Mouse (Mus musculus) hindbrain, embryonic 15.5 days (tissue): ENCODE results near the gene Snx20. TPM values are rescaled to one million over a fixed set of nuclear protein-coding genes. Genes with fewer than 3 reads are reported as not detected.

ENCODE experiments used
- ATAC-seq: fragments of 200-750 bp; cut with Nextera tagmentation; 2 replicates; pipeline ENCODE4 v1.8.0; 2017; ENCODE audit warnings: low read depth, moderate number of reproducible peaks, moderate TSS enrichment; ENCODE audit not compliant: low FRiP score
- H3K27ac ChIP-seq: fragments of 300-500 bp; sonication (generic); replicated peaks from 2 replicates; pipeline ENCODE4 v1.5.1; 2015; ENCODE audit warnings: mild to moderate bottlenecking, inconsistent platforms
- H3K27me3 ChIP-seq: fragments of 300-500 bp; sonication (generic); 2 replicates; pipeline ENCODE4 v1.6.1; 2015; ENCODE audit warnings: control low read depth, inconsistent platforms
- H3K36me3 ChIP-seq: fragments of 300-500 bp; sonication (generic); 2 replicates; pipeline ENCODE4 v1.6.1; 2015; ENCODE audit warnings: control low read depth, inconsistent platforms
- H3K4me1 ChIP-seq: fragments of 300-500 bp; sonication (generic); replicated peaks from 2 replicates; pipeline ENCODE4 v1.6.1; 2015; ENCODE audit warnings: control low read depth, inconsistent platforms
- H3K4me2 ChIP-seq: fragments of 300-500 bp; sonication (generic); 2 replicates; pipeline ENCODE4 v1.6.1; 2015; ENCODE audit warnings: moderate library complexity, mild to moderate bottlenecking, inconsistent platforms
- H3K4me3 ChIP-seq: fragments of 300-500 bp; sonication (generic); 2 replicates; pipeline ENCODE4 v1.5.1; 2015; ENCODE audit warnings: mild to moderate bottlenecking, inconsistent platforms
- H3K9ac ChIP-seq: fragments of 300-500 bp; sonication (generic); 2 replicates; pipeline ENCODE4 v1.6.1; 2015; ENCODE audit warnings: inconsistent platforms
- H3K9me3 ChIP-seq: fragments of 300-500 bp; sonication (generic); 2 replicates; pipeline ENCODE4 v1.6.1; 2016; ENCODE audit warnings: control low read depth, inconsistent platforms
- WGBS: fragments of 180-500 bp; shearing (Covaris S2); methylation state at CpG from one replicate; pipeline ENCODE4 v1.1.7; 2015; 5-methylcytosine and 5-hydroxymethylcytosine counted together
- polyA plus RNA-seq: library from polyadenylated mRNA; unstranded; fragments of >200 nt; fragmentation: Nextera tagmentation; extraction: Ambion mirVana; gene quantifications from 2 replicates; pipeline ENCODE4 v1.2.1, GENCODE M21; 2015

The Snx20 gene
- polyA plus RNA-seq, 1 experiment from 2014 or later = 1.6 TPM

- H3K4me2 ChIP-seq = no peak overlapping the region
Observed at GRCm38 (mm10) chr8:88620931-88621330, 15.0 kb downstream of the Snx20 start.

DNA sequence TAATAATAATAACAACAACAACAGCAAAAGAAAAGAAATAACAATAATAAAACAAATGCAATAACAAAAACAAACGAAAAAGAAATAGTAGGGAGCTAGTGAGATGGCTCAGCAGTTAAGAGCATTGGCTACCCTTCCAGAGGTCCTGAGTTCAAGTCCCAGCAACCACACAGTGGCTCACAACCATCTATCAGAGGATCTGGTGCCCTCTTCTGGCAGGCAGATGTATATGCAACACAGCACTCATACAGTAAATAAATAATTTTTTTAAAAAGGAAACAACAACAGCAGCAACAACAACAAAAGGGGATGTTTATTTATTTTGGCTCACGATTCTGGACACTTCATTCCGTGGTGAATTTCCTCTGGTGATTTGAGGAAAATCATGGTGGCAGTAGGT is 16.4 kb downstream of the Snx20 start:
- Histone ChIP-seq H3K9ac (no peak overlapping the region), H3K27me3 (peaks cover 4% of the 10 kb centered on the region; the same call in 1 of the 2 replicates), H3K4me1 (0 out of 2 replicates have a peak, but pooled peaks cover 5% of the 10 kb centered on the region), H3K4me2 (no peak overlapping the region), H3K27ac (no peak overlapping the region), H3K4me3 (no peak overlapping the region), H3K9me3 (no peaks in the 10 kb centered on the region), H3K36me3 (no peaks in the 10 kb centered on the region)
- WGBS = 78% methylated on average over 3 of the region's 3 CpGs
- ATAC-seq = no peak

More at GRCm38 (mm10) chr8:88620931-88621330, 15.0 kb downstream of the Snx20 start:
- H3K27me3 ChIP-seq = peaks cover 12% of the 10 kb centered on the region
- H3K9ac ChIP-seq = no peak overlapping the region
- no peak for ATAC-seq
- H3K4me1 ChIP-seq = 0 out of 2 replicates have a peak, but pooled peaks cover 2% of the 10 kb centered on the region
- WGBS = 63% methylated on average over 5 of the region's 5 CpGs
- no peak overlapping the region for H3K4me3 ChIP-seq
- no peaks in the 10 kb centered on the region for H3K36me3 ChIP-seq
- H3K9me3 ChIP-seq = no peaks in the 10 kb centered on the region
- H3K27ac ChIP-seq = no peak overlapping the region

DNA sequence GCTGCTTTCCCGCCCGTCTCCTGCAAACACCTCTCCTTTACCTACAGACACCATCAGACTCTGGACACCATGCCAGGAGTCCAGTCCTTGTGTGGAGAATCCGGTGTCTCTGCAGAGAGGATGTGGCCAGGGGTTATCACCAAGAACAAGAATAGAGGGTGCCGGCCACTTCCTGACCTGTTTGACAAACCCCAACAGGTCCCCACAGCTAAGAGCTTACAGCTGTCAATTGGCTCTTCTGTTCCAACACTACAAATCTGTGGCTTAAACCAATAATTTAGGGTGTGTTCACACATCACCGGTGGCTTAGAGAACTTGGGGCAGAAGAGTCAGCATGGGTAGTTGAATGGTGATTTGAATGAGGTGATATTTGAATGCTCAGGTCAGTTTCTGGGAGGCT is 17.3 kb downstream of the Snx20 start:
- ATAC-seq = no peak
- 91% methylated on average over 5 of the region's 5 CpGs for WGBS
- Histone ChIP-seq H3K4me3 (no peak overlapping the region), H3K27me3 (peaks cover 4% of the 10 kb centered on the region; the same call in 1 of the 2 replicates), H3K27ac (no peak overlapping the region), H3K9ac (no peak overlapping the region), H3K4me2 (no peak overlapping the region), H3K9me3 (no peaks in the 10 kb centered on the region), H3K36me3 (no peaks in the 10 kb centered on the region), H3K4me1 (0 out of 2 replicates have a peak, but pooled peaks cover 5% of the 10 kb centered on the region)

- Histone ChIP-seq H3K4me1 (peaks cover 3% of the 10 kb centered on the region; the same call in 1 of the 2 replicates), H3K27ac (no peak overlapping the region), H3K4me3 (no peak overlapping the region), H3K36me3 (no peaks in the 10 kb centered on the region), H3K4me2 (no peak overlapping the region), H3K9ac (no peak overlapping the region), H3K9me3 (no peaks in the 10 kb centered on the region), H3K27me3 (no peaks in the 10 kb centered on the region)
- WGBS = 64% methylated on average over 5 of the region's 5 CpGs
- no peak for ATAC-seq
Observed at GRCm38 (mm10) chr8:88614981-88615380, 20.9 kb downstream of the Snx20 start.

- Histone ChIP-seq H3K27ac (no peak overlapping the region), H3K36me3 (no peaks in the 10 kb centered on the region), H3K9ac (no peak overlapping the region), H3K27me3 (0 out of 2 replicates have a peak, but pooled peaks cover 3% of the 10 kb centered on the region), H3K4me1 (peaks cover 8% of the 10 kb centered on the region; the same call in 1 of the 2 replicates), H3K9me3 (no peaks in the 10 kb centered on the region), H3K4me3 (no peak overlapping the region), H3K4me2 (no peak overlapping the region)
- 54% methylated on average over 6 of the region's 6 CpGs for WGBS
- no peak for ATAC-seq
Observed at GRCm38 (mm10) chr8:88610271-88610670, 25.7 kb downstream of the Snx20 start.

DNA sequence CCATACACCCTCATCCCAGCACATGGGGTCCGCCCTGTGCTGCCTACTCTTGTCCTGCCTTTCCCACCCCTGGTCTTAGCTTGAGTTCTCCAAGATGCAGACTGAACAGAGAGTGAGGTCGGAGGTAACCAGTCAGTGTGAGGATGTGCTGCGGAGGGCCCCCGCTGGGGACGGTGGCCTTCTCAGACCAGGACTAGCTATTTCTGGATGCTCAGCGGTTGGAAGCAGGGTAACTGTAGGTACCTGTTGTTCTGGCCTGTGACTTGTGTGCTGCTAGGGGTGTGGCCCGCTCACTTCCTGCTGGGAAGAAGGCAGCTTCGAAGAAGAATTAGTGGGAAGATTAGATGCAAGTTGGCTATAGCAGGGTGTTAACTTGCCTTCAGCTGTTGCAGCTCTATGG is 26.9 kb downstream of the Snx20 start:
- H3K4me1 ChIP-seq = peaks cover 18% of the 10 kb centered on the region
- H3K4me2 ChIP-seq = no peak overlapping the region
- no peak overlapping the region for H3K27ac ChIP-seq
- no peaks in the 10 kb centered on the region for H3K36me3 ChIP-seq
- no peak overlapping the region for H3K4me3 ChIP-seq
- 86% methylated on average over 8 of the region's 8 CpGs for WGBS
- H3K9me3 ChIP-seq = no peaks in the 10 kb centered on the region
- H3K27me3 ChIP-seq = 0 out of 2 replicates have a peak, but pooled peaks cover 3% of the 10 kb centered on the region
- no peak overlapping the region for H3K9ac ChIP-seq
- ATAC-seq = no peak

GRCm38 (mm10) chr8:88605361-88606040 is 30.4 kb downstream of the Snx20 start:
- 0 out of 2 replicates have a peak, but pooled peaks cover 3% of the 10 kb centered on the region for H3K27me3 ChIP-seq
- H3K9ac ChIP-seq = no peak overlapping the region
- H3K36me3 ChIP-seq = no peaks in the 10 kb centered on the region
- 45% methylated on average over 13 of the region's 13 CpGs for WGBS
- no peak overlapping the region for H3K27ac ChIP-seq
- no peak overlapping the region for H3K4me3 ChIP-seq
- H3K4me1 ChIP-seq = peaks cover 29% of the 10 kb centered on the region
- no peaks in the 10 kb centered on the region for H3K9me3 ChIP-seq
- no peak for ATAC-seq
- H3K4me2 ChIP-seq = no peak overlapping the region

- no peaks in the 10 kb centered on the region for H3K9me3 ChIP-seq
- H3K4me1 ChIP-seq = peaks cover 29% of the 10 kb centered on the region
- peak overlapping the region; percentile 69 for H3K27ac ChIP-seq
- peak; percentile 90 for ATAC-seq
- no peaks in the 10 kb centered on the region for H3K36me3 ChIP-seq
- H3K27me3 ChIP-seq = 0 out of 2 replicates have a peak, but pooled peaks cover 3% of the 10 kb centered on the region
- peak overlapping the region; percentile 37 for H3K4me3 ChIP-seq
- 6% methylated on average over 19 of the region's 20 CpGs for WGBS
- H3K4me2 ChIP-seq = peak overlapping the region; percentile 77
- peak overlapping the region; percentile 39; the same call in 1 of the 2 replicates for H3K9ac ChIP-seq
Observed at GRCm38 (mm10) chr8:88604065-88605038, 31.6 kb downstream of the Snx20 start.

GRCm38 (mm10) chr8:88603446-88603989 is 32.4 kb downstream of the Snx20 start:
- Histone ChIP-seq H3K9me3 (no peaks in the 10 kb centered on the region), H3K4me2 (peak overlapping the region; percentile 77), H3K4me1 (peaks cover 29% of the 10 kb centered on the region), H3K27ac (peak overlapping the region; percentile 69), H3K27me3 (no peaks in the 10 kb centered on the region), H3K36me3 (no peaks in the 10 kb centered on the region), H3K9ac (peak overlapping the region; percentile 39; the same call in 1 of the 2 replicates), H3K4me3 (peak overlapping the region; percentile 37)
- 4% methylated on average over 10 of the region's 10 CpGs for WGBS
- peak; percentile 44 for ATAC-seq

- no peak for ATAC-seq
- Histone ChIP-seq H3K36me3 (no peaks in the 10 kb centered on the region), H3K4me2 (no peak overlapping the region), H3K27ac (no peak overlapping the region), H3K4me3 (no peak overlapping the region), H3K9ac (no peak overlapping the region), H3K4me1 (peaks cover 23% of the 10 kb centered on the region), H3K9me3 (no peaks in the 10 kb centered on the region), H3K27me3 (no peaks in the 10 kb centered on the region)
- WGBS = 85% methylated on average over 7 of the region's 7 CpGs
Observed at GRCm38 (mm10) chr8:88599491-88599890, 36.4 kb downstream of the Snx20 start.

- Histone ChIP-seq H3K36me3 (no peaks in the 10 kb centered on the region), H3K27me3 (no peaks in the 10 kb centered on the region), H3K4me1 (peaks cover 14% of the 10 kb centered on the region), H3K27ac (no peak overlapping the region), H3K4me3 (no peak overlapping the region), H3K9me3 (no peaks in the 10 kb centered on the region), H3K4me2 (no peak overlapping the region), H3K9ac (no peak overlapping the region)
- no peak for ATAC-seq
- 65% methylated on average over 5 of the region's 5 CpGs for WGBS
Observed at GRCm38 (mm10) chr8:88598578-88598977, 37.4 kb downstream of the Snx20 start.
